Mouse (Mus musculus) heart, adult 2 months (tissue): ENCODE data around the gene Rprd1b.

ENCODE experiments used
- CTCF ChIP-seq: fragments of 200-600 bp; IDR thresholded peaks from 2 replicates; pipeline ENCODE4 v1.8.1; 2022; ENCODE audit warnings: antibody characterized with exemption, mild to moderate bottlenecking, moderate library complexity
- EP300 ChIP-seq: fragments of 200-500 bp; IDR thresholded peaks from 2 replicates; pipeline ENCODE4 v1.6.1; 2011; ENCODE audit warnings: low read depth, low read length, control low read depth; ENCODE audit not compliant: insufficient read depth
- POLR2A ChIP-seq: fragments of 200-500 bp; IDR thresholded peaks from 2 replicates; pipeline ENCODE4 v1.6.1; 2011; ENCODE audit warnings: mild to moderate bottlenecking, low read depth, low read length, control low read depth; ENCODE audit not compliant: insufficient read depth

- TF ChIP-seq CTCF (no peak), POLR2A (peak; percentile 42; the same call in 1 of the 2 replicates), EP300 (no peak)
Measured at GRCm38 (mm10) chr2:158178696-158179369, 150.5 kb downstream of the Rprd1b start.
